Mouse (Mus musculus): Measurements from ENCODE around the gene Gabpa. TPM values are rescaled to one million over a fixed set of nuclear protein-coding genes. Genes with fewer than 3 reads are reported as not detected.

Gene Gabpa
- 10 to 100 TPM; 26.9 to 27.1 TPM for total RNA-seq (2021)
- long read RNA-seq, full-length matches to known transcripts = 30 of 33 reads
- long read RNA-seq, partial matches to known transcripts = 1 of 33 reads
- long read RNA-seq, other reads (novel, unspliced or antisense) = 2 of 33 reads

DNA sequence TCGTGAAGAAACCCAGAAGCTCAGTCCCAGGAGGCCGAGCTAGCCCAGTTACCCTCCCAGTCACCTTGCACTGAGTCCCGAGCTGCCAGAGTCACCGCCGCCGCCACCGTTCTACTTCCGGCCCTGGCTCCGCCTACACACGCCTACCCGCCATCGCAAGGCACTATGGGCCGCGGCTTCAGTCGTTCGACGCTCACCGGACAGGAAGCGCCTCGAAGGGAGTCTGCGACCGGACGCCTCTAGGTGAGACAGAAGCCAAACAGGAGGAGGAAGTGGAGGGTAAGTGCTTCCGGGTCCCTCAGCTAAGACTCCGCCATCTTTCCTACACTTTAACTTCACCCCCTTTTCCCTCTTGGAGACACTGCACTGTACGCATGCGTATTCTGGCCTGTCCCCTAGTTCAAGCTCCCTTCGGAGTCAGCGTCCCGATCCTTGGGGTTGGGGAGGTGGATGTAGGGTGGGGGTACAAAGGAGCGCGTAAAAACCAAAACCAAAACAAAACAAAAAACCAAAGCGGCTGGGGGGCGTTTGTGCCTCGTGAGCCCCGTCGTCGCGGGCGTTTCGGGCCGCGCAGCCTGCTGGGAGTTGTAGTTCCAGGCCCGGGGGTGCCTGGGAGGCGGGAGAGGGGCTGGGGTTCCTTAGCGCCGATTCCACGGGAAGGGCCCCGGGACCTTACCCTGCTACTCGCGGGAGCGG lies at the start of gene Gabpa:
TSS of gene Gabpa (plus strand) at position 181 of the 696 bp plus-strand sequence.
- DNase-seq (ENCODE audit: low spot score in 2 of 2) = peak; percentile 90 to 94

DNA sequence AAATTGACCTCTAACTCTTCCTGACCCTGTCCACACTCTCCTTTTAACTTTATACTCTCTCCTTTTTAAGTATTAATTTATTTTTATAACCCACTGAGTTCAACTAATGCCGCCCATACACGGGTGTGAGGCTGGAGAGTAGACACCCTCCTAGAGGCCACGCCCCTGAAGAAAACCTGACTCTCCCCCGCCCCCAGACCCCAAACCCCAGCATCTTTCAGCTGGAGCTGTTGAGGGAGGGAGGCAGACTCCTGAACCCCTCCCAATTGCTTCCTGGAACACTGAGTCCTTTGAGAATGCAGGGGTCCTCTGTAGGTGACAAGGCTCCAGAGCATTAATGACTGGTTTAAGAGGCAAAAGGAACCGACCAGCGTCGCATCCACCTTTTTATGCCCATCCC lies 49.8 kb upstream of the Gabpa start:
- no peak for DNase-seq (ENCODE audit: low spot score in 2 of 2)

DNA sequence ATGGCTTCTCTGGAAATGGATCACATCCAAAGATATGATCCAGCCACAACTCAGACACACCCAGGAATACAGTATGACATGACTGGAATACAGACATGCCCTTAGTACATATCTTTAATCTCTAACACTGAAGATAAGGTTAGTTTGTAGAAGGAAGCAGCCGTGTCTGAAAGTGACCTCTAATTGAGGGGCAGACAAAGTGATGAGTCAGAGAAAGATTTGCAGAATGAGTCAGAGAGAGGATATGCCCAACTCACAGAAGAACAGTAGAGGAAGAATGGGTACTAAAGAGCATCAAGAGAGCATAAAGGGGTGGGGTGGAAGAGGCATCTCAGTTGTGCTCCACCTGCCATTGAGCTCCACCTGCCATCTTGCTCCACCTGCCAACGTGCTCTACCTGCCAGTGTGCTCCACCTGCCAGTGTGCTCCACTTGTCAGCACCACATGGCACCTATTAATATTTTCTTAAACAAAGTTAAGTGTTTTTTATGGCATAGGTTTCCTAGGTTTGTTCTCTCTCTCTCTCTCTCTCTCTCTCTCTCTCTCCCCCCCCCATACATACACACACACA lies 44.0 kb upstream of the Gabpa start:
- no peak for DNase-seq (ENCODE audit: low spot score in 2 of 2)

DNA sequence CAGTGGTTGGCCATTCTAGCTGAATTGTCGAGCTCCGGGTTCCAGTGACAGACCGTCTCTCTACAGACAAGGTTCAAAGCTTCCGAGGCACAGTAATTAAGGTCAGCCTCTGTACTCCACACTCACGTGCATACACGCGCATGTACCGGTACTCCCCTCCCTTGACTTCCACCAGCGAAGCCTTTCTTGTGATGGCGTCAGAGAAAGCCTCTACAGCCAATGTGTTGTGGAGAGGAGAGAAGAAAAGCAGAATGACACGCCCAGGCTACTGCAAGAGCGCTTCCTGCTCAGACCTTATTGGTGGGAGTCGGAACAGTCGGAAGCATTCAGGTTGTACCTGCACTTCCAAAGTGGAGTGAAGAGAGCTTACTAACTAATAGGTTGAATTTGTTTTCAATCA lies 41.3 kb upstream of the Gabpa start:
- no peak for DNase-seq (ENCODE audit: low spot score in 2 of 2)

DNA sequence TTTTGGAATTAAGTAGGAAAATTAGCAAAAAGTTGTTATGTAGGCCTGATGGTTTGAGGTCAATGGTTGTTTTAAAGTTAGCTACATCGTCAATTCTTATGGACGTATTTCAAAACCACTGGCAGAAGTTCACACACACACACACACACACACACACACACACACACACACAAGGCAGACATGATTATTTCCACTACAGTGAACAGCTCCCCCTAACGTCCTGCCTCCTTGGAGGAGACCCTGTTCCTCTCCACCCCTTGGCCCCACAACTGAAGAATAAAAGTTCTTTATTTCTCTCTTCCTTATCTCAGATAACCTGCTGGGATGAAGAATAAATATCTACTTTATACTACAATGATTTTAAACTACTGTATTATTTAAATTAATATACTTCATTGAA lies 39.4 kb upstream of the Gabpa start:
- DNase-seq (ENCODE audit: low spot score in 2 of 2) = no peak

DNA sequence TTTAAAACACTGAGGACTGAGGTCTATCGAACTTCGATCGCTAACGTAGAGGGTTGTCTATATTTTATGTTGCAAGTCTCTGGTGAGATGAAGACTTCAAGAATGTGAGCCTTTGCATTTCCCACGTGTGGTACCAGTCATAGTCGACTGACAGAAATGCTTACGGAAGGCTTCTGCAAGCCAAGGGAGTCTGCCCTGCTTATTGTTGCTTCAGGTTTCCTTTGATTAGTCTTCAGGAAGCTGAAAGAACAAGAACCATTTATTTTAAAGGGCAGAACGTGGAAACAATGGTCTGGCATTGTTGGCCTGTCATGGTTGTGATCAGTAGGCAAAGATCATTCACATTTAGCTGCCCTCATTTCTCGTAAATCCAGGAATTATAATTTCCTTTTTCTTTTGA lies 38.0 kb upstream of the Gabpa start:
- no peak for DNase-seq (ENCODE audit: low spot score in 2 of 2)

DNA sequence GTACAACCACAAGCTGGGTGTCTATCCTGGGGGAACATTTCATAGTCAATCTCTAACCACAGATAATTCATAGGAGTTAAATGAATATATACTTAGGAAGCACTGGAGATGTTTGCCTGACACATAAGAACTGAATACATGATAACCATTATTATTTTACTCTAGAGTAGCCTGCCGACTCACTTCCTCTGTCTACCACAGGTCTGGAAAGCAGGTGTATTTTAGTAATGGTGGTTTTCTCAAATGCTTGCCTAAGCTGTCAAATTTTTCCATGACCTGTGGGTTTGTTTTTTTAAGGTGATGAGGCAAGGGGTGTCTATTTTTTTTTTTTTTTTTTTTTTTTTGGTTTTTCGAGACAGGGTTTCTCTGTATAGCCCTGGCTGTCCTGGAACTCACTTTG lies 34.7 kb upstream of the Gabpa start:
- no peak for DNase-seq (ENCODE audit: low spot score in 2 of 2)

DNA sequence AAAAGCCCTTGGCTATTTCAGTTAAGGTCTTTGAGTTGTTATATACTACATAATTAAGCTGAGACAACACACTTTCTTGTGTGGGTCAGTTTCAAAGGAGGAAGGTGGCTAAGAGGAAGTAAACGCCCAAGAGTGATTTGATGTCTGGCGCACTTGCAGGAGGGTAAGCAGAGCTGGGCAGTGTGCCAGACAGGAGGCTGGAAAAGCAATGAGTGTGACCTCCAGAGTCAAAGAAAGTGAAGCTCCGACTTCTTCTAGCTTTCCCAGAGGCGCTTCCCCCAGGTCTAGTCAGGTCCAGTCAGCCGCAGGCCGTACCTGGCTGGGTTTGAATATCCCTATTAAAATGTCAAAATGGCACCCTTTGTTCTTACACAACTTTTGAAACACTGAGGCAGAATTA lies 32.5 kb upstream of the Gabpa start:
- DNase-seq (ENCODE audit: low spot score in 2 of 2) = no peak

DNA sequence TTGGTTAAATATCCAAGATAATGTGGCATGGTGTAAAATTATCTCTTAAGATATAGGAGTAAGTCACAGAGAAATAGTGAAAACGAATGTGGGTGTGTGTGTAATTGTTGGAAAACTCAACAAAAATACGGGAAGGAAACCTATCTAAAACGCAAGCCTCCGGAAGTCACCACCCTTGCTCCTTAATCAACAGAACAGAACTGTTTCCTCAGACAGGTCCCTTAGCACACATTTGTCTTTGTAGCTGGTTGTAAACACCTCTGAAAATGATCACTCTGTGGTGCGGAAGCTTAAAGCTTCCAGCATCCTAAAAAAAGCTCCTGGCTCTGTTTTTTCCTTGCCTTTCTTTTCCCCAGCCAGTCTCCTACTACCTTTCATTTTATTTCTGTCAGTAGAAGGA lies 29.9 kb upstream of the Gabpa start:
- no peak for DNase-seq (ENCODE audit: low spot score in 2 of 2)

DNA sequence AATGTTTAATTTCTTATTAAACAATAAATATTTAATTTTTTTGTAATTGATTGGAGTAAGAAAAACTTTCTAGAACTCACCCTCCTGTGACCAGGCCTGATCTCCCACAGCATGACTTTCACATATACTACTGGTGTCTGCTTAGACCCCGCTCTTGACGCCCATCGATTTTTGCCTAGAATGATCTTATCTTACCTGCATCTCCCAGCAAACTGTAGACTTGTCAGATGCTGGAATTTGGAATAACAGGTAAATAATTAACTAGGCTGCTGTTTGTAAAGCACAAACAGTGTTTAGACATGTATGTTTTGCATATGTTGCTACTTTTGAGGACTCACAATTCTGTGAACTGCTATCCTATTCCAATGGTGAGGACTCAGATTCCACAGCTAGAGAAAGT lies 28.6 kb upstream of the Gabpa start:
- DNase-seq (ENCODE audit: low spot score in 2 of 2) = no peak

DNA sequence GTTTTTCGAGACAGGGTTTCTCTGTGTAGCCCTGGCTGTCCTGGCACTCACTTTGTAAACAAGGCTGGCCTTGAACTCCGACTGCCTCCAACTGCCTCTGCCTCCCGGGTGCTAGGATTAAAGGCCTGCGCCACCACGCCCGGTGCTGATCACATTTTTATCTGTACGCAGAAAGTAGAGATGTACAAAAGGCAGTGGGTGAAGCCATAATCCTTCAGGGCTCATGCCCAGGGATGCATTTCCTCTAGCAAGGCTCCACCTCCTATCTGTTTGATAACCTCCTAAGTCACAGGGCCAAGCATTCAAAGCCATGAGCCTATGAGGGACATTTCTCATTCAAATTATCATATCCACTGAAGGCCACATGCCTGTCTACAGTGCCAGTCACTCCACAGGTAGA lies 26.9 kb upstream of the Gabpa start:
- DNase-seq (ENCODE audit: low spot score in 2 of 2) = no peak

DNA sequence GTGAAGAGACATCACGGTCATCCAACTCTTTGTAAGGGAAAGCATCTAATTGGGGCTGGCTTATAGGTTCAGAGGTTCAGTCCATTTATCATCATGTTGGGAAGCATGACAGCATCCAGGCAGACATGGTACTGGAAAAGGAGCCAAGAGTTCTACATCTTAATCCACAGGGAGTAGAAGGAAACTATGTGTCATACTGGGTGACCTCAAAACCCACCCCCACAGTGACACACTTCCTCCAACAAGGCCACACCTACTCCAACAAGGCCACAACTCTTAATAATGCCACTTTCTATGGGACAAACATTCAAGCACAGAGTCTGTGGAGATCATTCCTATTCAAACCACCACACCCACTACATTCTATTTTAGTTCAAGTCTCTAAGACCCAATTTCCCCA lies 24.5 kb upstream of the Gabpa start:
- DNase-seq (ENCODE audit: low spot score in 2 of 2) = no peak

DNA sequence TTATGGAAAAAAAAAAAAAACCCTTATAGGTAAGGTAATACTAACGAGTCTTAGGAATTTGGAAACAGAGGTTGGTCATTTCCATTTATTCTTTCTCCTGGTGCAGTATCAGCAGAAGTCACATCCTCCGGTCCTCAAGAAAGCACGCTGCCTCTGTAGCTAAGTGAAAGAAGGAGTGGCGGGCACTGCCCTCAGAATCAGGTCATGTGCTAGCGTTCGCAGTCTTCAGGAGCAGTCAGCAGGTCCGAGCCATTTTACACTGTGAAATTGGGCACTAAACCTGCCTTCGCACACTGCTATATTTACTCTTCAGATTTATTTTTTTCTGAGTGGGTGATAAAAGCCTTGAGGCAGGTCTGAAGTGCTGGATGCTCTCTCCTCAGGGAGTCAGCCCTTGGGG lies 20.9 kb upstream of the Gabpa start:
- DNase-seq (ENCODE audit: low spot score in 2 of 2) = no peak

DNA sequence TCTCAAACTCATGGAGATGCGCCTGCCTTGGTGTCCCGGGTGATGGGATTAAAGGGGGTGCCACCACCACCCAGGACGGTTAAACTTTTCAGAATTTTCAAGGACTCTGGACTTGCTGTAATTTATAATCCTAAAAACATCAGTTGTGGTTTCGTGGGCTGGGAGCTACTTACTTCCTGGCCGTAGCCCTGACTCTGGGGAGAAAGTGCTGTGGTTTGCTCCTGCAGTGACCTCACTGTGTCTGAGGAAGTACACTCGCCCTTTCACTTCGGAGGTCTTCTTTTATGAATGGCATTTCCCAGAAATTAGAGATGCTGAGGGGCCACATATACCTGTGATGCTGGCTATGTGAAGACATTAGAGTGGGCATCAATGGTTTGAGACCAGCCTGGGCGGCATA lies 20.2 kb upstream of the Gabpa start:
- DNase-seq (ENCODE audit: low spot score in 2 of 2) = no peak

DNA sequence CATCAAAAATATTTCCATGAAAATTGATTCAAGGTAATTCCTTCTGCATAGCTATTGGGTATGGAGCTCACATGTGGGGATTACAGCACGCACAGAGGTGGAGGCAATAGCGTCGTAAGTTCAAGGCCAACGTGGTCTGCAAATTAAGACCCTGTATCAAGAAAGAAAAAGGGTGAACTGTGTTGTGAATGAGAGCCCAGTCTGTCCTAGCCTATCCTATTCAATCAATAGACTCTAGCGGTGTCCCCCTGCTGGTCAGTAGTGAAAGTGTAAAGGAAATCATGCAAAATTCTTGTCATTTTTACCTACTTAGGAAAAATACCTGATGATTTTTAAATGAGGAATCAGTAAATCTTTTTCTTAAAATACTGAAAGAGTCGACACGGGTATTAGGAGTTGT lies 17.3 kb upstream of the Gabpa start:
- peak in 1 of 2 experiments; percentile 58 for DNase-seq (ENCODE audit: low spot score in 2 of 2)

DNA sequence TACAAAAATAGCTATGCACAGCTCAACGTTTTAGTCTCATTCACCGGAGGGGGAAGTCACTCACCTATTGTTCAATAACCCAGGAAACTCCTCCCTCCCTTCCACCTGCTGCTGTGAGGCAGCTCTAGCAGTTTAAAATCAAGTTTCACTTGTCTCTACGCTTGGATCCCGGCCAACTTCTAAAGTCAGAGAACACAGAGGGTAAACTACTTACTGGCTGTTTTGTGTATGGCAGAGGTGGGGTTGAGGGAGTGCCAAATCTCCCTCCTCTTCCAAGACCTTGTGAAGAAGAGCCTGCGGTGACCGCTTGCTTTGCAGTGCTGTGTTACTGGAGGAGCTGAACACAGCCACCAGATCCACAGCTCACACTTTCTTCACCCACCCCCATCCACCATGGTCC lies 9.7 kb upstream of the Gabpa start:
- DNase-seq (ENCODE audit: low spot score in 2 of 2) = no peak

DNA sequence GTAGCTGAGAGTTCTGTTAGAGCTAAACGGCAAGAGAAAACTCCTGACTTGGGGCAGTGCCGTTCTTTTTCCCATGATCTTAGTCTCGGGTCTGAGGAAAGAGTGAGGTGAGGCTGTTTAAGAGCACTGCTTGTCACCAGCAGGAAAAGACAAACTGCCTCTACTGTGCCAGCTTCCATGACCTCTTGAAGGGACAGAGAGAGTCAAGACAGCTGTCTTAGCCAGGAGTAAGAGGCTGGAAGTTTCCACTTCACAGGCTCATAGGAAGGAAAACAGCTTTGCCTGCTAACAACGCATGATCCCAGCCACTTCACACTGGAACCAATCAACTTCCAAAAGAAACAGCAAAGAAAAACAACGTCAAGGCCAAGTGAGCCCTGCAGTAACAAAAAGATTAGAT lies 3.0 kb upstream of the Gabpa start:
- no peak for DNase-seq (ENCODE audit: low spot score in 2 of 2)

DNA sequence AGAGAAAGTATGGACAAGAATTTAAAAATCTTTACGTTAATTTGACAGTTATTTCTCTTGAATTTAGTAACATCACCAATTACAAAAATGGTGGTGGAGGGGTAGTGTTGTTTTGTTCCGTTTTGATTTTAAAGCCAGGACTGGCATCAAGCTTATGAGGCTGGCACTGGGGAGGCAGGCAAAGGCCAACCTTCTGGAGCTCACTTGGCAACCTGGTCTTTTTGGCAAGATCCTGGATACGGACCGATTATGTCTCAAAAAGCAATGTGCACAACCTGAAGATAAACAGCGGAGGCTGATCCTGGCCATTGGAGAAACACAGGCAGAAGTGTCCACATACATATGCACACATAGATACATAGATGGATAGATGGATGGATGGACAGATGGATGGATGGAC lies 2.0 kb upstream of the Gabpa start:
- peak in 1 of 2 experiments; percentile 42 for DNase-seq (ENCODE audit: low spot score in 2 of 2)

DNA sequence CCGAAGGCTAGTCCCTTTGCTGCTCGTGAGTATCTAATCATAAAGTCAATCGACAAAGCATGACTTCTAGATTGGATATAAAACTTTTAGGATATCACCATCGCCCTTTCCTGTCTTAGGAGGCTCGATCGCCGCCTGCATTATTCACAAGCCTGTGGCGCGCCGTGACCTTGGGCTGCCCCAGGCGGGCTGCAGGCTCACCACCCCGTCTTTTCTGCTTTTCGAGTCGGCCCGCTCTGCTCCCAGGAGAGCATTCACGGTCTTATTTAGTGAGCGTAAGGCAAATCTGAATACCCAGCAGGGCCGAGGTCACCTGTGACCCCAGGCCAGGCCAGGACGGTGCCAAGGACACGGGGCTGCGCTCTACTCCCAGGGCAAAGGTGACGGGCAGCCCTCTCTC lies 381 bp upstream of the Gabpa start:
- DNase-seq (ENCODE audit: low spot score in 2 of 2) = peak in 1 of 2 experiments; percentile 6

DNA sequence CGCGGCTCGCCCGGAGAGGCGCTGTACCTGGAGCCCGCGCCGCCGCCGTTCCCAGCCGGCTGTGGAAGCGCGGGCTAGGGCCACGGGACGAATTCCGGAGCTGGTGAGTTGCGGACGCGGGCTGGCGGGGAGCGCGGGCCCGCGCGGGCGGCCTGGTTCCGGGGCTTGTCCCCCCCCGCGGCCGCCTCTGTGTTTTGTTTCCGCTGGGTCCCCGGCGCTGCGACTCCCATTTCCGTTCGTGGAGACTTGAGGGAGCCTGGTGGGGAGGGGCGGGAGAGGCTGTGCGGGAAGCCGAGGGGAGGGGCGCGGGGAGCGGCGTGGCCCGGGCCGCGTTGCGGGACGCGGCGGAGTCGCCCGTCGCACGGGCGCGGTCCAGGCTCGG lies 707 bp downstream of the Gabpa start, which contains the start of gene Atp5j:
TSS of gene Atp5j (minus strand) at position 185 of the 382 bp plus-strand sequence.
- DNase-seq (ENCODE audit: low spot score in 2 of 2) = peak; percentile 81 to 90

DNA sequence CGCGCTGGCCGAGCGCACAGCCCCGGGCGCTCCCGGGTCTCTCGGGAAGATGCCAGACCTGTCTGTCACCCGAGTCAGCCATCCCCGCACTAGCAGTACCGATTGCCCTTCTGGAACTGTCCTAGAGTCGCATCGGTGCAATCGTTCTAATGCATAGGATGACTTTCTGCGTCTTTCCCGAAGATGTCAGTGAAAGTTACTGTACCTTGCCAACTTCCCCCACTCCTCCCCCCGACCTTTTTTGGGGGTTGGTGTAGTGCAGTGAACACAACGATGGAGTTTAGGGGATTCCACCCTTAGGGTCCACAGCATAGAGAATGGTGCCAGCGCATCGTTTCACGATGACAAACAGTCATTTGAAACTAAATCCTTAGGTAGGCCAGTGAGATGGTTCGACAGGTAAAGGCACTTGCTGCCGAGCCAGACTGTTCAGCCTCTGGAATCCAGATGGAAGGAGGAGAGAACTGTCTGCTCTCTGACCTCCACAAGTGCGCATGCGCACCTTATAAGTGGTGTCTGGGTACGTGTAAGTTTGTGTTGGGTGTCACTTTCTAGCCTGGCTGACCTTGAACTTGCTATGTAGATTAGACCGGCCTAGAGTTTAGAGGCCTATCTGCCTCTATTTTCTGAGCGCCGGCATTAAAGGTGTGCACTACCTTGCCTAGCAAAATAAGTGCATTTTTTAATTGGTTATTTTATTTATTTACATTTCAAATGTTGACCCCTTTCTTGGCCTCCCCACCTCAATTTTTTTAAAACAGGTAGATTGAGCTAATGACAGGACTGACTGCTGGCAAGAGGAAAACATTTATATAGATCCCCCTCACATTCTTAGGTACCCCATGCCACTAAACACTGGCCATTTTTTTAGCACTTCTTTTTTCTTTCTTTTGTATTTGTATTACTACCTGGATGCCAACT lies 1.4 kb downstream of the Gabpa start:
- DNase-seq (ENCODE audit: low spot score in 2 of 2) = peak in 1 of 2 experiments; percentile 31

DNA sequence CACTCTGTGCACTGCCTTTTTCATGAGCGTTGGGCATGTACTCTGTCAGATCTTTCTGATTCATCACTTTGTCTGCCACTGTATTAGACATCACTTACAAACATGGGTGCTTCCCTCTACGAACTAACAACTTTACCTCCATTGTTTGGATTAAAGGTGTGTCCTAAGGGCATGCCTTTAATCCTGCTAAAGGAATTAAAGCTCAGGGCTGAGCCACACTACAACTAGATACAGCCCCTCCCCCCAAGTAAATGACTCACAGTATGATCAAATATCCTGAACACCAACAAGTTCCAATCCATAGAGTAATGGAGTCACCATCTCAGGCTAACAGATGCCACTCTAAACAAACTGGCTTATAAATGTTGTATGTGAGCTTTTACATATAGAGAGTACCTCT lies 3.9 kb downstream of the Gabpa start:
- no peak for DNase-seq (ENCODE audit: low spot score in 2 of 2)
